Mouse (Mus musculus) liver, embryonic 11.5 days (tissue): Measurements from ENCODE around the gene Snrnp70. TPM values are rescaled to one million over a fixed set of nuclear protein-coding genes. Genes with fewer than 3 reads are reported as not detected.

ENCODE experiments used
- ATAC-seq: fragments of 200-750 bp; cut with Nextera tagmentation; replicated peaks from 2 replicates; pipeline ENCODE4 v1.8.0; 2017; ENCODE audit warnings: moderate number of reproducible peaks, mild to moderate bottlenecking, moderate TSS enrichment, moderate library complexity; ENCODE audit not compliant: low FRiP score
- DNase-seq: peaks from one replicate; pipeline ENCODE4 v3.0.0-alpha.2; 2017; ENCODE audit warnings: low spot score
- H3K27ac ChIP-seq: fragments of 300-500 bp; sonication (generic); 2 replicates; pipeline ENCODE4 v1.5.1; 2014; ENCODE audit warnings: mild to moderate bottlenecking, low read depth, low read length, control low read depth
- H3K27me3 ChIP-seq: fragments of 300-500 bp; sonication (generic); replicated peaks from 2 replicates; pipeline ENCODE4 v1.6.1; 2014; ENCODE audit warnings: low read length, mixed read lengths; ENCODE audit not compliant: control insufficient read depth, insufficient read depth
- H3K36me3 ChIP-seq: fragments of 300-500 bp; sonication (generic); 2 replicates; pipeline ENCODE4 v1.6.1; 2014; ENCODE audit warnings: mild to moderate bottlenecking, low read length, moderate library complexity, mixed read lengths; ENCODE audit not compliant: control insufficient read depth, insufficient read depth
- H3K4me1 ChIP-seq: fragments of 300-500 bp; sonication (generic); replicated peaks from 2 replicates; pipeline ENCODE4 v1.6.1; 2014; ENCODE audit warnings: low read length, mixed read lengths; ENCODE audit not compliant: control insufficient read depth, insufficient read depth
- H3K4me2 ChIP-seq: fragments of 300-500 bp; sonication (generic); 2 replicates; pipeline ENCODE4 v1.6.1; 2014; ENCODE audit warnings: mild to moderate bottlenecking, control low read depth, moderate library complexity
- H3K4me3 ChIP-seq: fragments of 300-500 bp; sonication (generic); 2 replicates; pipeline ENCODE4 v1.5.1; 2014; ENCODE audit warnings: low read depth, low read length, control low read depth
- H3K9ac ChIP-seq: fragments of 300-500 bp; sonication (generic); 2 replicates; pipeline ENCODE4 v1.6.1; 2014; ENCODE audit warnings: low read depth, low read length, control low read depth
- H3K9me3 ChIP-seq: fragments of 300-500 bp; sonication (generic); 2 replicates; pipeline ENCODE4 v1.6.1; 2016; ENCODE audit warnings: low read length, inconsistent platforms, mixed read lengths; ENCODE audit not compliant: control insufficient read depth
- WGBS: fragments of 180-500 bp; shearing (Covaris S2); extraction: QIAGEN DNeasy Blood & Tissue Kit; methylation state at CpG from one replicate; pipeline ENCODE4 v1.1.7; 2014; 5-methylcytosine and 5-hydroxymethylcytosine counted together
- polyA plus RNA-seq: library from polyadenylated mRNA; unstranded; fragments of >200 nt; fragmentation: Nextera tagmentation; extraction: Ambion mirVana; gene quantifications from 2 replicates; pipeline ENCODE4 v1.2.1, GENCODE M21; 2014

Snrnp70 gene
- polyA plus RNA-seq, 1 experiment from 2014 or later = 64.4 TPM

GRCm38 (mm10) chr7:45339410-45340065 is 56.0 kb downstream of the Snrnp70 start:
- H3K27ac ChIP-seq = peak overlapping the region; percentile 49; the same call in 1 of the 2 replicates
- peaks cover 24% of the 10 kb centered on the region for H3K27me3 ChIP-seq
- peak overlapping the region; percentile 73 for H3K9ac ChIP-seq
- H3K36me3 ChIP-seq = no peaks in the 10 kb centered on the region
- DNase-seq = peak; percentile 85
- WGBS = 1% methylated on average over 36 of the region's 39 CpGs
- peak overlapping the region; percentile 60 for H3K4me3 ChIP-seq
- peaks cover 38% of the 10 kb centered on the region for H3K4me1 ChIP-seq
- H3K9me3 ChIP-seq = no peaks in the 10 kb centered on the region
- H3K4me2 ChIP-seq = peak overlapping the region; percentile 98
- peak; percentile 82 for ATAC-seq

DNA sequence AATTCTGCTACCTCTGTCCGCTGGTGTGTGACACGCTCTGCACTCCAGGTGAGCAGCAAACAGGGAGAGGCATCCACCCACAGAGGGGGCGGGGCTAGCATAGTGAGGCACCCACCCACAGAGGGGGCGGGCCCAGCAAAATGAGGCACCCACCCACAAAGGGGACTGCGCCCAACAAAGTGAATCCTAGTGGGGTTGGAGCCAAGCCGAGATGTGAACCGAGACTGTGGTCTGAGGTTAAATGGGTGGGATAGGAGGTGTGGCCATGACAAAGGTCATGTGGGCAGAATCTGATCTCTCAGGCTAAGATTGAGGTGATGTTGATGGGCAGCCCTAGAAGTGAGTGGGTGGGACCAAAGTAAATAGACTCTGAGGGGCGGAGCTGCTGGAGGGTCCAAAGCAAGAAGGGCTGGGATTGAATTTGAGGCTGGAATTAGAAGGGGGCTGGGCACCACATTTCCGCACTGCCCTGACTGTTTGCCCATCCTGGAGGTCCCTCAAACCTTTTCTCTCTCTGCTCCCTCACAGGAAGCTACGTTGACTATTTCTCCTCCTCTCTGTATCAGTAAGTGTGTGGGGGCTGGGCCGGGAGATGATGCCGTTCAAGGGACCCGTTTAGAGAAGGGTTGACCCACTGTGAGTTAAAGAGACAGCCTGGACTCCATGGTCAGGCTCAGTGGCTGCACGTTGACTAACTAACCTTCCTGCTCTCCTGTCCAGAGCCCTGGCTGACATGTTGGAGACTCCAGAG is 57.2 kb downstream of the Snrnp70 start:
- H3K4me1 ChIP-seq = peaks cover 41% of the 10 kb centered on the region

GRCm38 (mm10) chr7:45337469-45337868 is 58.1 kb downstream of the Snrnp70 start:
- Histone ChIP-seq H3K4me2 (no peak overlapping the region), H3K9ac (no peak overlapping the region), H3K36me3 (no peaks in the 10 kb centered on the region), H3K27ac (no peak overlapping the region), H3K4me1 (peaks cover 46% of the 10 kb centered on the region), H3K27me3 (peaks cover 34% of the 10 kb centered on the region), H3K9me3 (no peaks in the 10 kb centered on the region), H3K4me3 (no peak overlapping the region)
- ATAC-seq = no peak
- WGBS = 14% methylated on average over 4 of the region's 4 CpGs
- no peak for DNase-seq

More for the DNA sequence above, 57.2 kb downstream of the Snrnp70 start:
- Histone ChIP-seq H3K36me3 (no peaks in the 10 kb centered on the region), H3K4me2 (peak overlapping the region; percentile 98), H3K9me3 (no peaks in the 10 kb centered on the region), H3K9ac (peak overlapping the region; percentile 73; the same call in 1 of the 2 replicates), H3K27ac (no peak overlapping the region), H3K4me3 (peak overlapping the region; percentile 60), H3K27me3 (peaks cover 25% of the 10 kb centered on the region)
- 4% methylated on average over 14 of the region's 14 CpGs for WGBS
- DNase-seq (peak; percentile 48), ATAC-seq (no peak)

GRCm38 (mm10) chr7:45336319-45336718 is 59.2 kb downstream of the Snrnp70 start:
- Histone ChIP-seq H3K27ac (no peak overlapping the region), H3K4me2 (no peak overlapping the region), H3K4me3 (no peak overlapping the region), H3K9ac (no peak overlapping the region), H3K4me1 (peaks cover 44% of the 10 kb centered on the region), H3K27me3 (peaks cover 34% of the 10 kb centered on the region), H3K36me3 (no peaks in the 10 kb centered on the region), H3K9me3 (no peaks in the 10 kb centered on the region)
- WGBS = 76% methylated on average over 4 of the region's 4 CpGs
- no peak for DNase-seq
- ATAC-seq = no peak

DNA sequence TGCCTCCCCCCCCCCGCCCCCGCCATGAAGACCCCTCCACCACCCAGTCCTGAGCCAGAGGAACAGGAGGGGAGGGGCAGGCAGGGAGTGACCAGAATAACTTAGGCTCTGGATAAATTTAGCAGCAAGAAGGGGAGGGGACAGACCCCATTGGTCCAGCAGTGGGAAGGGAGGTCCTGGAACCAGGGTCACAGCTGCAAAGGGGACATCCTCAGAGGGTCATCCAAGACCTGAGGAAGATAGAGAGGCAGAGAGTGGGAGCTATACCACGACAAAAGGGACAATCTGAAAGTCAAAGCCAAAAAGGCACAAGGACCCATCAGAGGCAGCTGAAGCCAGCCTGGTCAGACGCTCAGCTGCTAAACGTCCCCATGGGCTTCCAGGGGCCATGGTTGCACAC is 60.5 kb downstream of the Snrnp70 start, which contains the start of gene Hrc:
Gene Hrc (plus strand): TSS at position 235 of the 400 bp plus-strand sequence.
- Histone ChIP-seq H3K4me1 (peaks cover 32% of the 10 kb centered on the region), H3K36me3 (no peaks in the 10 kb centered on the region), H3K27me3 (peaks cover 29% of the 10 kb centered on the region), H3K4me2 (peak within 1 kb of the TSS; percentile 97; the same call in 1 of the 2 replicates), H3K4me3 (no peak within 1 kb of the TSS), H3K9ac (no peak within 1 kb of the TSS), H3K9me3 (no peaks in the 10 kb centered on the region), H3K27ac (no peak within 1 kb of the TSS)
- ATAC-seq (no peak), DNase-seq (no peak)
- WGBS = 23% methylated on average over 5 of the region's 5 CpGs

DNA sequence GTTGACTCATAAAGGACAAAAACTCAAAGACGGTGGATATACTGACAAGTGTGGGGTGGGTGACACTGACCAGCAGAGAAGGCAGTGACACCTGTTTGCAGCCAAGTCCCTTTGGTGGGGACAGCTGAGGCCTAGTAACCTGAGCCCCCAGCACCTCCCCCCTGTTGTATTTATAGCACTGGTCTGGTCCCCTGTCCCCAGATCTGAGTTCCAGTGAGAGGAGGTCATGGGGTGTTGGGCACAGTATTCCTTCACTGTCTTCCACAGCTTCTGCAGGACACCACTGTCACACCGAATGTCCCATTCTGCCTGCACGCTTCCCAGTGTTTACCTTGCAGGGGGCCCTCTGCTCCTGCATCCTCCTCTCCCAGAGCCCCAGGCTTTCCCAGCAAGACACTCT is 60.9 kb downstream of the Snrnp70 start:
- H3K4me2 ChIP-seq = no peak overlapping the region
- peaks cover 29% of the 10 kb centered on the region for H3K27me3 ChIP-seq
- H3K9me3 ChIP-seq = no peaks in the 10 kb centered on the region
- H3K27ac ChIP-seq = no peak overlapping the region
- no peak overlapping the region for H3K9ac ChIP-seq
- peaks cover 30% of the 10 kb centered on the region for H3K4me1 ChIP-seq
- no peak for ATAC-seq
- WGBS = 39% methylated on average over 3 of the region's 3 CpGs
- no peak overlapping the region for H3K4me3 ChIP-seq
- DNase-seq = no peak
- H3K36me3 ChIP-seq = no peaks in the 10 kb centered on the region

DNA sequence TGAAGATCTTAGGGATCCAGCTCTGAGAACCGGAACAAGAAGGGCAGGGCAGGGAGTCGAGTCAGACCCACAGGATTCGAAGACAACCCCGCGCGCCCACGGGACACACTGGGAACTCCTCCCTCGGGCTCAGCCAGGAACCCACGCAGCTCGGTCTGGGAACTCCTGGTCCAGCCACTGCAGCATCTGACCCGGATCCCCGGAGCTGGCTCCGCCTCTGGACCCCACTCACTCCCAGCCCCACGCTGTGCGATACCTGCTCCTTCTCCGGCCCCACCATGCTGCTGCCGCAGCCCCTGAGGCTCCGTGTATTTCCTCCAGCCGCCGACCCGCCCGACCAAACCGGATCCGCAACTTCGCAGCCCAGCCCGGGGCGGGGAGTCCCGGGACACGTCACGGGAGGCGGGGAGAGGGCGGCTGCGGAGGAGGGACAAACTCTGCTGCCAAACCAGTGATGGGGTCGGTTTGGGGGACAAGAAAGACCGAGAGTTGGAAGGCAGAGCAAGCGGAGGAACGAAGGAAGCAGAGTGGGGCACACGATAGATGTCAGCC is 62.0 kb downstream of the Snrnp70 start, which contains the start of gene Trpm4:
Gene Trpm4 (minus strand): TSS at position 350 of the 552 bp plus-strand sequence.
- Histone ChIP-seq H3K4me3 (peak within 1 kb of the TSS; percentile 61), H3K4me1 (peaks cover 22% of the 10 kb centered on the region), H3K27me3 (peaks cover 28% of the 10 kb centered on the region), H3K27ac (no peak within 1 kb of the TSS), H3K9me3 (no peaks in the 10 kb centered on the region), H3K9ac (peak within 1 kb of the TSS; percentile 58), H3K4me2 (peak within 1 kb of the TSS; percentile 97), H3K36me3 (no peaks in the 10 kb centered on the region)
- ATAC-seq (peak; percentile 48; the same call in 1 of the 2 replicates), DNase-seq (peak; percentile 78)
- WGBS = under 1% methylated on average over 37 of the region's 38 CpGs

DNA sequence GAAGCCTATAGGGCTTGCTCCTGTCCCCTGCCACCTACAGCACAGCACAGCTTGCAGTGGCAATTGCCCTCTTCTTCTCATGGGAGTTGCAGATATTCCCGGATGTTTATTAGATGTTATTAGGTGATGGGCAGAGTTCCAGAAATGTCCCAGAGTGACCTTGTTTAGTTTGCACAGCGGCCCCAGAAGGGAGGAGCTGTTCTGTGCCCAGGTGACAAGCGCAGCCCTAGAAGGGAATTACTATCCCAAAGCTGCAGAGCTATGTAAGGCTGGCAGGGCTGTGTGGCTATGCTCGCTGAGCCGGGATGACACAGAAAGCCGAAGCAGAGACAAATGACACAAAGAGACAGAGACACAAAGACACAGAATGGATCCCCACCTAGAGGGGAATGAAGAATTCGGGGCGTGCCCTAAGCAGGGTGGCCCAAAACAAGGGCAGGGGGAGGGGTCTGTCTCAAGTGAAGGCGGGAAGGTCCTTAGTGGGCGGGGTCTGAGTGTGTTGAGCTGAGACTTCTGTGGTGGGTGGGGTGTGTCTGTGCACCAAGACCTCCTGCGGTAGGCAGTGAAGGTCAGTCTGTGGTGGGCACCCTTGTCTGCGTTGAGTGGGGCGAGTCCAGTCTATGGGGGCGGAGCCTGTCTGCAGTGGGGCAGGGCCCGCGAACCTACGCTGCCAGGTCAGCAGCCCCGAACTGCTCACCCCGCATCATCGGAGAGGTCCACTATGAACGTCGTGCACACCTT is 62.7 kb downstream of the Snrnp70 start:
- Histone ChIP-seq H3K4me3 (peak overlapping the region; percentile 61), H3K4me2 (peak overlapping the region; percentile 97), H3K4me1 (peaks cover 16% of the 10 kb centered on the region), H3K36me3 (no peaks in the 10 kb centered on the region), H3K9me3 (no peaks in the 10 kb centered on the region), H3K27ac (no peak overlapping the region), H3K27me3 (peaks cover 22% of the 10 kb centered on the region), H3K9ac (peak overlapping the region; percentile 58)
- peak; percentile 50 for DNase-seq
- peak; percentile 19; the same call in 1 of the 2 replicates for ATAC-seq
- WGBS = 6% methylated on average over 22 of the region's 22 CpGs
